Mouse (Mus musculus): ENCODE measurements at regions not wholly inside any gene's neighbourhood (a gene's known extent, or its start where the extent isn't known, plus 50 kb on each side); places are given as distances from the start of the nearest gene placed in this dataset.
"Not testable (repeated sequence)": the region's sequence is repeated elsewhere in the genome, so short reads cannot be mapped to it uniquely, and the experiment has no call there.

- DNase-seq (ENCODE audit: low read depth): no peak
Measured at GRCm38 (mm10) chr19:54099292-54099691, 55.3 kb downstream of the Adra2a start.

DNA sequence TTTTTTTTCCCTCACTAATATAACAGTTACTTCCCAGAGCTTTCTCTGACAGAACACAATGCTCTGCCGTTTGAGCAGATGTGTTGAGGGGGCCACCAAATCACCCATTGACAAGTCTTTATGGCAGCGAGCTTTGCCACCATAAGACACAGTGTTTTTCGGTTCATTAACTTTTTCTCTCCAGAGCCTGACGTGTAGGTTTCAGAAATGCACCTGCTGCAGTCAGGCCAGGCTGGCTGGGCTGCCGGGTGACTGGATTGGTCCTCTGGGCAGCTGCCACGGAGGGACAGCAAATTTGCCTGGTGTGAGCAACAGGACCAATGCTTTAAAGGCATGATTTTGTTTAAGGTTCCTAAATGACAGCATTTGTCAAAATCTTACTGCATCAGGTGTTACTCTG lies 55.8 kb downstream of the Adra2a start:
- no peak for DNase-seq (ENCODE audit: low read depth)

DNA sequence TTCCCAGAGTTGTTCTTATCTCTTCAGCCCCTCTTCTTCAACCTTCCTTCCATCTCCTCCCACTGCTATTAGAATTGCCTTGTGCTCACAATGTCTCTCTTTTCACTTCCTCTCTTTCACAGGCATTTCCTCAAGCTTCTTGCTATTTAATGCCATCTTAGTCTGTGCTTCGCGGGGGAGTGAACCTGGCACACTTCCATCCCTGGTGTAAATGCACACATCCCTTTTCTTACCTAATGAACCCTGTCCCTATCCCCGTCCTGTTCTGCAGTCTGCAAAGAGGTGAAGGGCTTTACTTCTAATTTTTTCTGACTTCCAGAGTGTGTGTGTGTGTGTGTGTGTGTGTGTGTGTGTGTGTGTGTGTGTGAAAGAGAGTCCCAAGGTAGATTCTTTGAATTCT lies 62.6 kb downstream of the Adra2a start:
- DNase-seq (ENCODE audit: low read depth): no peak

- no peak for DNase-seq (ENCODE audit: low read depth)
Measured at GRCm38 (mm10) chr19:54107103-54107821, 63.3 kb downstream of the Adra2a start.

GRCm38 (mm10) chr19:54110080-54110479 lies 66.1 kb downstream of the Adra2a start:
- no peak for DNase-seq (ENCODE audit: low read depth)

DNA sequence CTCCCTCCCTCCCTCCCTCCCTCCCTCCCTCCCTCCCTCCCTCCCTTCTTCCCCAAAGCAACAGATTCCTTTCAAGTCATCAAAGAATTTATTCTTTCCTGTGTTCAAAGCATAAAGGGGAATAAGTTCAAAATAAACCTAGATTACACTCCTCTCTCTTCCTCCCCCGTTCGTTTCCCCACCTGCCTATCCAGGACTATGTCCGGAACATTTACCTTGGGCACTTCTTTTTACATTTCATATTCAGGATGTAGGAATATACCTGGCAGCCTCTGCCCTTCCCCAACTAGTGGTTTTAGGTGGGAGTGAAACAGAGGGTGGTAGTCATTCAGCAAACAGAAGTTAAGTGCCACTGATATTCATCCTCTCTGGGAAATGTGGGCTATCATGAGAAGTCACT lies 68.7 kb downstream of the Adra2a start:
- no peak for DNase-seq (ENCODE audit: low read depth)

GRCm38 (mm10) chr19:54113421-54113820 lies 69.5 kb downstream of the Adra2a start:
- no peak for DNase-seq (ENCODE audit: low read depth)

DNA sequence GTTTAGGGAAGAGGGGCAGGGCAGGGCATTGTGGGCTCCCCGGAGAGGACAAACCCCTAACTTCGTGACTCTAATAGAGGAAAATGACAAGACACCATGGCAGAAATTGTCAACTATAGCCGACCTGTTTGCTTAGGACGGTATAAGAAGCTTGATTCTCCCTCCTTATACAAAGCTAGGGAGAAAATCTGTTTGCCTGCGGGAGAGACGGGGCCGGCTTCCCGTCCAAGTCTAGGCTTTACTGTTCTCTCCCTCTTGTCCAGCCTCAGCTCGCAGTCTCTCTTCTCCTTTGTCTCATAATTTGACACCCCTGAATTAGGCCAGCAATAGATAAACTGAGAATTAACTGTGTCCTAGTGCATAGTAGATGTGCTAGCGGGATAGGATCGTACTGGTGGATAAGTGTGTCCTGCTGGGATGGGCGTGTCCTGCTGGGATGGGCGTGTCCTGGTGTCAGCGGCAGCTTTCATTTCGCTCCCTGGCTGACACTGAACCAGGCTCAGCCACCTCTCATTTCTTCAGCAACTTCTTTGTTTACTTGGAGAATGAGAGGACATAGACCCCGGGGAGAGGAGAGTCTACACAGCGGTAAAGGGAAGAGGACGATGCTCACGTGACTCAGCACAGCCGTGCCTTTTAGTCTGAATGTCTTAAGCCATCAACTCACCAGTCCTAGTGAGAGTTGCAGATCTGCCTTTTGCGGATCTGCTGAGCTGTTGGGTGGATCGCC lies 70.8 kb downstream of the Adra2a start:
- DNase-seq (ENCODE audit: low read depth): peak; percentile 34

GRCm38 (mm10) chr19:54115335-54115734 lies 71.4 kb downstream of the Adra2a start:
- DNase-seq (ENCODE audit: low read depth): no peak

DNA sequence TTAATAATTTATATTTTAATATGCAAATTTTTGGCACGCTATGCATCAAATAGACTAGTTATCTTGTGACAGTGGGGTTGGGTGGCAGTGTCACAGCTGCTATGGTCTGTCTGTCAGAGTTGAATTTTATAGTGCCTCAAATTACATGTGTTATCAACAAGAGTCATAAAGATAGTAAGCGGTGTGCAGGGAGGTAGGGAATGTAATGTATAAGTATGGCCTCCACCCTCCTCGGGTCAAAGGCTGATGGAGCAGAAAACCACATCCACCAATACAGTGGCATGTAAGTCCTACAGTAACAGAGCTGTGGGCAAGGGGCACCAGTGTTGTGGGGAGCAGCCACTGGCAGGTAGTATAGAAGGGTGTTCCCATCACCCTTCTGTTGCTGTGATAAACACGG lies 72.9 kb downstream of the Adra2a start:
- DNase-seq (ENCODE audit: low read depth): no peak

DNA sequence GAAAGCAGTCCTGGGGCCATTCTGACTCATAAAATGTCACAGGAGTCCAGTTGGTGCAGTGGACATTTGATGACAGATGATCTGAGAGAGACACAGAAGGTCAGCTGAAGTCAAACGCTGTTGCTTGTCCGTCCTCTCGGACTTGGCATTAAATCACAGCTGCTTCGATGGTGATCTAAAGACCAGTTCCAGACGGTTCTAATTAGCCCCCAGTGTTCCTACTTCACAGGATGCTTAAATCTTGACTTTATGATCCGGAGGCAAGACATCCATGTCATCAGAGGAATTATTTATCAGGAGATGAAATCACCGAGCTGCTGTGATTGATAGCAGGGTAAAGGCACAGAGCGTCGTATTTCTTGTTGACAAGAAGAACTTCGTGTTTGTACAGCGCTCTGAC lies 73.7 kb downstream of the Adra2a start:
- no peak for DNase-seq (ENCODE audit: low read depth)

DNA sequence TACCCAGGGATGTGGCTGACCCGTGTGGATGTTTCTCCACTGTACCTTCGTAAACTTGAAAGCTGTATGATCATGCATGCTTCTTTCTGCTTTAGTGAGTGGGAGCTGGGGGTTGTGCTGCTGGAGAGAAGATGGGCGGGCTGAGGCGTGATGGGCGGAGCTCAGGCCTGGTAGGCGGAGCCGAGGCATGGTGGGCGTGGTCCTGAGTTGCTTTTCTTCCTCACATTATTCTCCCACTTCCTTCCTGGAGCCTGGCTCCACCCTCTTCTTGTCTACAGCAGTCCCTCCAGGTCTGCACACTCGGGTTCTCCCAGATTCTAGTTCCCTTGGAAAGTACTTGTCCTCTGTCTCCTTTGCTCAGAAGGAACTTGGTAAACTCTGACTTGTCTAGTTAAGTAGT lies 79.6 kb downstream of the Adra2a start:
- DNase-seq (ENCODE audit: low read depth): no peak

- not testable (repeated sequence) for DNase-seq (ENCODE audit: low read depth)
Measured at GRCm38 (mm10) chr19:54151766-54152165, 107.8 kb downstream of the Adra2a start.

DNA sequence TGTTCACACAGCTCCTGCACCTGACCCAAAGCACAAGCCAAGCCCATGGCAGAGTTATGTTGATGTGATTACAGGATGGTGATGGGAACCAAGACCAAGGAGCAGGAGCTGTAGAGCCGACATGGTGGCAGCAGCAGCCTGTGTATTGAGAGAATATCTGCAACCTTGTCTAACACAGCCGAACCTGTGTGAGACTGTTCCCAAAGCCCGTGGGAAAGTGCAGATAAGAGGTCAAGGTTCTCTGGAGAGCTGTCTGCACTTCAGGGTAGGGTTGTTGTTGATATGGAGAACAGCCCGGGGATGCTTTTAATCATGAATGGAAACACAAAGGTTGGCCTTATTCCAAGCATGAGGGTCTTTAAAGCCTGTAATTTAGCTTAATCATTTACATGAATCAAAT lies 110.4 kb downstream of the Adra2a start:
- no peak for DNase-seq (ENCODE audit: low read depth)

- DNase-seq (ENCODE audit: low read depth): no peak
Measured at GRCm38 (mm10) chr19:54170361-54170760, 126.4 kb downstream of the Adra2a start.

DNA sequence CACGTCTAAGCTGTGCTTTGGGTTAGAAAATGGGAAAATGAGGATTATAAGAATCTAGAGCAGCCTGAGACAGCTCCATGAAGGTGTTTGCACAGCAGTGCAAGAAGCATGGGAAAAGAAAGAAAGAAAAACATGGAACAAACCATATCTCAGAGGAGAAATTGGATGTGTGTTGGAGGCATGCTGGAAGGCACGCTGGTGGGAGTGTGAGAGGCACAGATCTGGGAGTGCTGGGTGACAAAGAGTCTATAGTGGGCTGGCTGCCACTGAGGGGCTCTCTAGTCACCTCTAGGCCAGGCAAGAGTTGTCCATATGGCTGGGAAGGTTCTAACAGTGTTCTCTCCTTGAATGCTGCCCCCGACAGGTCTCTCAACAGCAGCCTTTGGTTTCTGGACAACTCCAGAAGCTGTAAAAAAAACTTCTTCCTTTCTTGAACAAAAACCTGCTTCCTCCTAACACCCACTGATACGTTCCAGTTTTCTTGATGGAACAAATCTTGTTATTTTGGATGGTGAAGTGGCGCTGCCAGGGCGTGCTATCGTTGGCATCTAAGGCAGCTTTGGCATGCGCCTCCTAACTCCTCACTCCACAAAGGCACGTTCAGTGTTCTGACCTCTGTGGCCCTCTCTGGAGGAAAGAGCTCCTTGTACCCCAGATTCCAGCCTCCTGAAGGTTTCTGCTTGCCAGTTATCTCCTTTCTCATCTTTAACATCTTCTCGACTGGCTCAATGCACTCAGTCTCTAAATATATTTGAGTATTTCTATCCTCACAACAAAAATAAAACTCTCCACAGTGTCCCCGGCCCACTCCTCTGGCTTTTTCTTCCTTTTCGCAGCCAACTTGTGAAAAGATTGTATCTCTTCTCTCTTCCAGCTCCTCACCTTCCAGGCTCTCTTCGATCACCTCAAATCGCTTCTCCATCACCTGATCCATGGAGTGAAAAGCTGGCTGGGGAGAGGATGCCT lies 130.4 kb downstream of the Adra2a start:
- DNase-seq (ENCODE audit: low read depth): no peak

DNA sequence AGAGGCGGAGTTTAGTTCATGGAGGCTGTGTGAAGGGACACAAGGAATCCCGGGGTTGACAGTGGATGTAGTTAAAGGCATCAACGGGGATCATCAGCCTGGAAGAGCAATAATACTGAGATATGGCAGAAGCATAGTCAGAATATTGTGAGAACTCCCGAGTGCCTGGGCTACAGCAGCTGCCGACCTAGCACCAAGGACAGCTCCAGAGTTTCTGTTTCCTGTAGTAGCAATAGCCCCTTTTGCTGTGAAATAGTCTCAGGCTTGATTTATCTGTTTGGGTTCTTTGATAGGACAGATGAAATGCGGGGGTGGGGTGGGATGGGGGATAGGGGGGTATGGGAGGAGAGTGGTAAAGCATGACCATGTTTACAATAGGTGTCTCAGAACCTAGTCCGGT lies 131.8 kb downstream of the Adra2a start:
- DNase-seq (ENCODE audit: low read depth): no peak

- no peak for DNase-seq (ENCODE audit: low read depth)
Measured at GRCm38 (mm10) chr19:54177491-54177890, 133.5 kb downstream of the Adra2a start.

DNA sequence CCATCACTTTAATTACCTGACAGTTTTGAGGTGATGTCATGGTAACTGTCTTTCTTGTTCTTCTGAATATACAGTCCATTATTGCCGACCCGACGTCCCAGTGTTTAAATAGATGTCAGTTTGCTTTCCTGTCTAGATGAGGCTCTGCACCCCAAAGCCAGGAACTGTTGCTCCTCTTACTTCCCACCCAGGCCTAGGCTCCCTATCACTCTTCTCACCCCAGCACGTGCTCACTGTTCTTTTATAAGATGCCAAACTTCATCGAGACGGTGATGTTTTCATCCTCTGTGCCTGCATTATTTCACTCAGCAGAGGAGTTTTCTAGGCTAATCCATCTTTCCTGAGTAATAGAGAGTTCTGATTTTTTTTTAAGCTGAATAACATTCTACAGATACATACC lies 156.5 kb downstream of the Adra2a start:
- no peak for DNase-seq (ENCODE audit: low read depth)

GRCm38 (mm10) chr19:54202456-54202855 lies 158.5 kb downstream of the Adra2a start:
- DNase-seq (ENCODE audit: low read depth): no peak

DNA sequence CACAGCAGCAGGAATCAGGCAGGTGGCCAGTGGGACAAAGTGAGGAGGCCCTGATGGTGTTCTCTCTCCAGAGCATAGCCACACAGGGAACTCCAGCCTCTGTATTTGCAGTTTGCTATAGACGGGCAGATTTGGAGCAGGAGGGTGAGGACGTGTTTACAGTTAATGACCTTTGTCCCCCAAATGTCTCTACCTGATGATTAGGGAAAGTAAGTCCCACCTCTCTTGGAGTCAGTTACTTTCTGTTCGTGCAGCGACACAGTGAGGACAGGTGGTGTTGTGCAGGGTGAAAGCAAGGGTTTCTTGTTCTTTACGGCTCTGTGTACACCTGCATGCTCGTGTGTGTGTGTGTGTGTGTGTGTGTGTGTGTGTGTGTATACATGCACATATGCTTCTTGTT lies 162.9 kb downstream of the Adra2a start:
- no peak for DNase-seq (ENCODE audit: low read depth)

GRCm38 (mm10) chr19:54212169-54212568 lies 168.2 kb downstream of the Adra2a start:
- DNase-seq (ENCODE audit: low read depth): no peak

DNA sequence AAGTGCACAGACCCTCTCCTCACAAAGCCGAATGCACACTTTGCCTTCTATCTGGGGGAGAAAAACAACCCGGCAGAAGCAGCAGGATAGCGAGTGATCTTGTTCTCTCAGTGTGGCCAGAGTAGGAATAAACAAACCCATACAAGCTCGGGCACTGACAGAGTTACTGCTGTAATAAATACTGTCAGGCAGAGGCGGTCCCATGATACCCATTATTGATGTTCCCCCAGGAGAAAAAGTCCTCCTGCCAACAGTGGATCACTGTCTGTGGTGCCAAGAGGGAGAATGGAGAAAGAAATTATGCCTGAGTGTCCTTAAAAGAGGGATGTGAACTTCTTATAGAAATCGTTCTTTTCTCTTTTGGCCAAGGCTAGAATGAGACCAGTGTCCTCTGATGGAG lies 200.2 kb downstream of the Adra2a start:
- DNase-seq (ENCODE audit: low read depth): no peak
